Mouse (Mus musculus) embryonic facial prominence, embryonic 12.5 days (tissue): ENCODE measurements around the gene Cplx1. TPM values are rescaled to one million over a fixed set of nuclear protein-coding genes. Genes with fewer than 3 reads are reported as not detected.

Experiments
- ATAC-seq: fragments of 200-750 bp; cut with Nextera tagmentation; 2 replicates; pipeline ENCODE4 v1.8.0; 2017; ENCODE audit not compliant: insufficient number of reproducible peaks, insufficient read depth, low FRiP score, low TSS enrichment
- H3K27ac ChIP-seq: fragments of 300-500 bp; sonication (generic); 2 replicates; pipeline ENCODE4 v1.5.1; 2016; ENCODE audit warnings: mild to moderate bottlenecking
- H3K27me3 ChIP-seq: fragments of 300-500 bp; sonication (generic); 2 replicates; pipeline ENCODE4 v1.6.1; 2016; ENCODE audit warnings: mild to moderate bottlenecking, moderate library complexity
- H3K36me3 ChIP-seq: fragments of 300-500 bp; sonication (generic); 2 replicates; pipeline ENCODE4 v1.6.1; 2016; ENCODE audit warnings: mild to moderate bottlenecking
- H3K4me1 ChIP-seq: fragments of 300-500 bp; sonication (generic); 2 replicates; pipeline ENCODE4 v1.6.1; 2016
- H3K4me2 ChIP-seq: fragments of 300-500 bp; sonication (generic); replicated peaks from 2 replicates; pipeline ENCODE4 v1.6.1; 2016; ENCODE audit warnings: mild to moderate bottlenecking, moderate library complexity
- H3K4me3 ChIP-seq: fragments of 300-500 bp; sonication (generic); 2 replicates; pipeline ENCODE4 v1.5.1; 2016; ENCODE audit warnings: mild to moderate bottlenecking
- H3K9ac ChIP-seq: fragments of 300-500 bp; sonication (generic); 2 replicates; pipeline ENCODE4 v1.6.1; 2016; ENCODE audit warnings: mild to moderate bottlenecking, moderate library complexity
- H3K9me3 ChIP-seq: fragments of 300-500 bp; sonication (generic); 2 replicates; pipeline ENCODE4 v1.6.1; 2016; ENCODE audit warnings: mild to moderate bottlenecking, moderate library complexity
- WGBS: fragments of 180-500 bp; shearing (Covaris S2); methylation state at CpG from one replicate; pipeline ENCODE4 v1.1.7; 2016; 5-methylcytosine and 5-hydroxymethylcytosine counted together
- polyA plus RNA-seq: library from polyadenylated mRNA; unstranded; fragments of >200 nt; fragmentation: Nextera tagmentation; extraction: Ambion mirVana; gene quantifications from 2 replicates; pipeline ENCODE4 v1.2.1, GENCODE M21; 2016

Gene Cplx1
- polyA plus RNA-seq, 1 experiment from 2014 or later, result 3.5 TPM

GRCm38 (mm10) chr5:108549137-108549488, 711 bp downstream of the Cplx1 start:
- Histone ChIP-seq H3K36me3 (no peaks in the 10 kb centered on the region), H3K27me3 (peaks cover 41% of the 10 kb centered on the region), H3K27ac (no peak overlapping the region), H3K4me2 (peak overlapping the region; percentile 70), H3K9ac (no peak overlapping the region), H3K4me3 (peak overlapping the region; percentile 30), H3K4me1 (peaks cover 8% of the 10 kb centered on the region), H3K9me3 (no peaks in the 10 kb centered on the region)
- WGBS, result 14% methylated on average over 7 of the region's 7 CpGs
- ATAC-seq, result no peak

GRCm38 (mm10) chr5:108547636-108548035, 2.2 kb downstream of the Cplx1 start:
- Histone ChIP-seq H3K36me3 (no peaks in the 10 kb centered on the region), H3K4me3 (no peak overlapping the region), H3K4me1 (peaks cover 8% of the 10 kb centered on the region), H3K27ac (no peak overlapping the region), H3K9me3 (no peaks in the 10 kb centered on the region), H3K27me3 (peaks cover 36% of the 10 kb centered on the region), H3K4me2 (no peak overlapping the region), H3K9ac (no peak overlapping the region)
- WGBS, result 91% methylated on average over 5 of the region's 5 CpGs
- no peak for ATAC-seq

DNA sequence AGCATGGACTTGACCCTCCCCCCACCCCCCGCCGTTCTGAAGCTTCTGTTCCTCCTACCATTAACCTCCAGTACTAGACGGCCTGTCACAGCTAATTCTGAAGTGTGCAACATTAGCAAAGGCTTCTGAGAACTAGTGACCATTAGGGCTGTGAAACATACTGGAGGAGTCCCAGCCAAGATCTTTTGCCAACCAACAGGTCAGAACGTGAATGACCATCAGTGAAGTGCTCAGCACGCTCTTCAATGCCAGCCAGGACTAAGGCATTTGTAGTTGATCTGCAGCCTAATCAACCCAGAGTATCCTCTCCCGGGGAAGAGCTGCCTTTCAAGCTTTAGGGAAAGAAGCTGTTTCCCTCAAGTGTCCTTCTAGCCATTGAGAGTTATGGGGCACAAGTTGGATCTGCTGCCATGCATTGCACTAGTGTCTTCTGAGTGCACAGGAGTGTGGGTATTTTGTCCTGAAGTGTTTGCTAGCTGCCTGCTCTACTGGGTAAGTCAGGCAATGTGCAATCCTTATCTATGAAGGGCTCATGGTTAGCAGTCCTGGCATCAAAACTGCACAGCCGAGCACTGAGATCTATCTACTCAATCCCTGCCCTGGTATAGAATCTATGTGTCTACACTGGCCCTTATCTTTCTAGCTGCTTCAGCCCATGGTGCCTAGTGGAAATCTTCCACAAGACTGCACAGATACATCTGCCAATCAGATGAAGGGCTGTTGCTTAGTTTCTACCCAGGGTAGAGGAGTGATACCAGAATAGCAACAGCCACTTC, 6.1 kb downstream of the Cplx1 start:
- Histone ChIP-seq H3K27ac (no peak overlapping the region), H3K9ac (no peak overlapping the region), H3K36me3 (no peaks in the 10 kb centered on the region), H3K9me3 (no peaks in the 10 kb centered on the region), H3K4me3 (no peak overlapping the region), H3K4me1 (no peaks in the 10 kb centered on the region), H3K4me2 (no peak overlapping the region), H3K27me3 (peaks cover 8% of the 10 kb centered on the region; the same call in 1 of the 2 replicates)
- WGBS, result 60% methylated on average over 7 of the region's 7 CpGs
- ATAC-seq, result no peak

GRCm38 (mm10) chr5:108534188-108534587, 15.6 kb downstream of the Cplx1 start:
- H3K9ac ChIP-seq, result no peak overlapping the region
- ATAC-seq, result no peak
- no peaks in the 10 kb centered on the region for H3K36me3 ChIP-seq
- H3K4me3 ChIP-seq, result no peak overlapping the region
- no peaks in the 10 kb centered on the region for H3K4me1 ChIP-seq
- H3K9me3 ChIP-seq, result peaks cover 7% of the 10 kb centered on the region; the same call in 1 of the 2 replicates
- H3K27me3 ChIP-seq, result no peaks in the 10 kb centered on the region
- H3K4me2 ChIP-seq, result no peak overlapping the region
- 94% methylated on average over 2 of the region's 2 CpGs for WGBS
- no peak overlapping the region for H3K27ac ChIP-seq

DNA sequence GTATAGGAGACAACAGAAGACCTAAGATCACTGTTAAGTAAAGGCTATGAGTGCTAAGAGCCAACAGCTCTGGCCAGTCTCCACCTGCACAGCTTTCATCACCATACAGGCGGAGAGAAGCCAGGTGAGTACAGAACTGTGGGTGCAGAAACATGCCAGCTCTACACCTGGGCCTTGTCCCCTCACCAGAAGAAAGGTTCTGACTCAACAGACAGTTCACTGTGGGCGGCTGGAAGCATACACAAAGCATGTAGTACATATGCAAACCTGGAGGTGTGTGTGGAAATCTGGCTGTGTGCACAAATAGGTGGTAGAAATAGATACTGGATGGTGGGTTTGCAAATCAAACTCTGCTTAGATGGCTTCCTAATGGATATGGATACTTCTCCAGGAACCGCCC, 27.2 kb downstream of the Cplx1 start:
- H3K4me3 ChIP-seq, result no peak overlapping the region
- H3K27ac ChIP-seq, result no peak overlapping the region
- no peaks in the 10 kb centered on the region for H3K9me3 ChIP-seq
- WGBS, result 77% methylated on average over 3 of the region's 3 CpGs
- peaks cover 4% of the 10 kb centered on the region; the same call in 1 of the 2 replicates for H3K4me1 ChIP-seq
- no peaks in the 10 kb centered on the region for H3K36me3 ChIP-seq
- H3K4me2 ChIP-seq, result no peak overlapping the region
- H3K9ac ChIP-seq, result no peak overlapping the region
- no peak for ATAC-seq
- H3K27me3 ChIP-seq, result no peaks in the 10 kb centered on the region

- H3K4me2 ChIP-seq, result no peak overlapping the region
- H3K9me3 ChIP-seq, result no peaks in the 10 kb centered on the region
- H3K36me3 ChIP-seq, result no peaks in the 10 kb centered on the region
- 84% methylated on average over 3 of the region's 3 CpGs for WGBS
- H3K9ac ChIP-seq, result no peak overlapping the region
- no peak for ATAC-seq
- no peak overlapping the region for H3K27ac ChIP-seq
- H3K4me3 ChIP-seq, result no peak overlapping the region
- peaks cover 4% of the 10 kb centered on the region; the same call in 1 of the 2 replicates for H3K4me1 ChIP-seq
- no peaks in the 10 kb centered on the region for H3K27me3 ChIP-seq
These were observed 27.9 kb downstream of the Cplx1 start for GRCm38 (mm10) chr5:108521896-108522295.

DNA sequence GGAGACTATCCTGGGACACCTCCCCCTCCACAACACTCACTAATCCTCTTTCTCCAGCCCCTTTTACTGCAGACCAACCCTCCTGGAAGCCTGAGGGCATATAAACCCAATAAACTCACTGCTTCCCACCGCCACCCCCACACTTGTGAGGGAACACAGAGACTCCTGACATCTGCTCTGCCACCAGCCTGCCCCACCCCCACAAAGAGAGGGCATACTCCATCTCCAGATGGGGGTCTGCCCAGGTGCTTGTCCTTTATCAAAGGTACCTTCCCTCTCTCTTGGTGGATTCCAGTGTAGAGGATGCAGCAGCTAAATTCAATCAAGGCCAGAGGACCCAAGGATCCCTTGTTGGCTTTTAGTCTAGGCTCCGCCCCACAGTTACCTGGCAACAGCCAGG, 28.8 kb downstream of the Cplx1 start:
- H3K9ac ChIP-seq, result no peak overlapping the region
- no peak overlapping the region for H3K27ac ChIP-seq
- no peak overlapping the region for H3K4me2 ChIP-seq
- 42% methylated on average over 2 of the region's 2 CpGs for WGBS
- no peak overlapping the region for H3K4me3 ChIP-seq
- peaks cover 4% of the 10 kb centered on the region; the same call in 1 of the 2 replicates for H3K4me1 ChIP-seq
- no peaks in the 10 kb centered on the region for H3K9me3 ChIP-seq
- no peaks in the 10 kb centered on the region for H3K36me3 ChIP-seq
- no peaks in the 10 kb centered on the region for H3K27me3 ChIP-seq
- ATAC-seq, result no peak

DNA sequence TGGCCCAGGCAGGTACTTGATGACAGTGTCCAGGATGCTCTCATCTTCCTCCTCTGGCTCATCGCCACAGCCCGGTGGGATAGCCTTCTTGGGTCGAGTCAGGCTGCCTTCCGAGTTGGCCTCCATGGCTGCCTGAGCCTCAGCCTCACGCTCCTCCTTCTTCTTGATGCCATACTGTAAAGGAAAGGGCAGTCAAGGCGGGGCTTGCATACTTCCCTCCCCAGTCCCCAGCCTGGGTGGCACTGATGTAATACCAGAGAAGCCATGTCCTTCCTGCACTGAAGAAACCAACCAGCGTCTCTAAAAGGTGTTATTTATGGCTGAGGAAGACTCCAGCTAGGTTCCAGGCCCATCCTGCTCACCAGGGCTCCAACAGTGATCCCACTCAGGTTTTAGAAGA, 29.7 kb downstream of the Cplx1 start:
- Histone ChIP-seq H3K36me3 (no peaks in the 10 kb centered on the region), H3K27ac (no peak overlapping the region), H3K4me3 (no peak overlapping the region), H3K9ac (no peak overlapping the region), H3K4me1 (peaks cover 4% of the 10 kb centered on the region; the same call in 1 of the 2 replicates), H3K27me3 (no peaks in the 10 kb centered on the region), H3K9me3 (no peaks in the 10 kb centered on the region), H3K4me2 (no peak overlapping the region)
- WGBS, result 80% methylated on average over 7 of the region's 7 CpGs
- no peak for ATAC-seq

GRCm38 (mm10) chr5:108518951-108519350, 30.9 kb downstream of the Cplx1 start:
- Histone ChIP-seq H3K27ac (no peak overlapping the region), H3K4me2 (no peak overlapping the region), H3K9ac (no peak overlapping the region), H3K4me3 (no peak overlapping the region), H3K36me3 (no peaks in the 10 kb centered on the region), H3K4me1 (peaks cover 4% of the 10 kb centered on the region; the same call in 1 of the 2 replicates), H3K27me3 (no peaks in the 10 kb centered on the region), H3K9me3 (no peaks in the 10 kb centered on the region)
- no peak for ATAC-seq
- 71% methylated on average over 5 of the region's 5 CpGs for WGBS

- H3K4me1 ChIP-seq, result peaks cover 4% of the 10 kb centered on the region; the same call in 1 of the 2 replicates
- no peak overlapping the region for H3K4me3 ChIP-seq
- H3K9ac ChIP-seq, result no peak overlapping the region
- ATAC-seq, result no peak
- no peak overlapping the region for H3K27ac ChIP-seq
- no peaks in the 10 kb centered on the region for H3K9me3 ChIP-seq
- no peaks in the 10 kb centered on the region for H3K36me3 ChIP-seq
- WGBS, result 79% methylated on average over 9 of the region's 9 CpGs
- H3K27me3 ChIP-seq, result no peaks in the 10 kb centered on the region
- H3K4me2 ChIP-seq, result no peak overlapping the region
These were observed 31.5 kb downstream of the Cplx1 start for GRCm38 (mm10) chr5:108518106-108518885.

DNA sequence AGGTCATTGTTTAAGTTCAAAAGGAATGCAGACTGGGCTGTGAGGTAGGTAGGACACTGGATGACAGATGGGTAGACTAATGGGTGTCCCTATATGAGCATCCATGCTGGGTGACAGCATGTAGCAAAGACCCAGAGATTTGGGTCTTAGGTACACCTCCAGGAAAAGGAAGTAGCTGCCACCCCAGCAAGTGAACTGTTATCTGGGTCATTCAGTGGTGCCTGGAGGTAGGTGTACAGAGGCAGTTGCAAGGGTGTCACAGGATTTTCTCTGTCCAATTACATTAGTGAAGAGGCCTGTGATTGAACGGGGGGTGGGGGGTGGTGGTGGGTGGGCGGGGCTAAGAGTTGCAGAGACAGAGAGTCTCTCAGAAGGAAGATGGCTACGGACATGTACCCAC, 33.2 kb downstream of the Cplx1 start:
- WGBS, result 85% methylated on average over 3 of the region's 3 CpGs

More for the DNA sequence above, 33.2 kb downstream of the Cplx1 start:
- Histone ChIP-seq H3K9me3 (no peaks in the 10 kb centered on the region), H3K27me3 (no peaks in the 10 kb centered on the region), H3K27ac (no peak overlapping the region), H3K4me2 (no peak overlapping the region), H3K9ac (no peak overlapping the region), H3K4me1 (peaks cover 4% of the 10 kb centered on the region; the same call in 1 of the 2 replicates), H3K4me3 (no peak overlapping the region), H3K36me3 (no peaks in the 10 kb centered on the region)
- no peak for ATAC-seq
